Comparison of ENCODE assay signal across 14 mouse cellular contexts in genomic region chr3:110789009-110789586, GRCm38 (mm10).
DNase-seq lines count a peak whose midpoint lies in the region; ATAC-seq and TF ChIP-seq lines count a peak whose summit lies in the region.
"Had no signal": no experiment of that assay in that cellular context is flagged by ENCODE, and none has a peak within 500 bp of the region (broad histone marks: within the 10 kb centered on the region; RNA-seq: fewer than 3 reads in every experiment).

No protein-coding gene starts in this region.

- ATAC-seq in heart, embryonic 15.5 days (replicated peaks; ENCODE audit: insufficient number of reproducible peaks, insufficient read depth, low FRiP score, low read depth): peak; percentile 69
- ATAC-seq in hindbrain, embryonic 13.5 days (ENCODE audit: low FRiP score): peak; percentile 61; the same call in 1 of the 2 replicates
- ATAC-seq in midbrain, postnatal 0 days (ENCODE audit: low FRiP score): 0 out of 2 replicates have a peak, but pooled peaks have one; percentile 49

- 22% methylated on average over 4 of the region's 4 CpGs for WGBS in heart, embryonic 15.5 days
- 42% methylated on average over 4 of the region's 4 CpGs for WGBS in hindbrain, embryonic 13.5 days
- whole genome bisulfite sequencing in midbrain, postnatal 0 days: 28% methylated on average over 4 of the region's 4 CpGs

- no peaks in the 10 kb centered on the region for H3K27me3 ChIP-seq in heart, embryonic 15.5 days
- no peaks in the 10 kb centered on the region for H3K27me3 ChIP-seq in hindbrain, embryonic 13.5 days
- H3K27me3 ChIP-seq in midbrain, postnatal 0 days (ENCODE audit: insufficient read depth, low read length): no peaks in the 10 kb centered on the region
- H3K27me3 ChIP-seq: embryonic facial prominence, embryonic 15.5 days had no signal

- no peaks in the 10 kb centered on the region for H3K36me3 ChIP-seq in heart, embryonic 15.5 days
- no peaks in the 10 kb centered on the region for H3K36me3 ChIP-seq in hindbrain, embryonic 13.5 days
- H3K36me3 ChIP-seq in midbrain, postnatal 0 days (ENCODE audit: insufficient read depth, low read length): no peaks in the 10 kb centered on the region
- H3K36me3 ChIP-seq: embryonic facial prominence, embryonic 15.5 days had no signal

- H3K27ac ChIP-seq in heart, embryonic 15.5 days: peak overlapping the region; percentile 12; the same call in 1 of the 2 replicates
- H3K27ac ChIP-seq in hindbrain, embryonic 13.5 days: 0 out of 2 replicates have a peak overlapping the region, but pooled peaks have one; percentile 35
- no peak overlapping the region for H3K27ac ChIP-seq in midbrain, postnatal 0 days (ENCODE audit: low read depth, low read length)
- H3K27ac ChIP-seq: embryonic facial prominence, embryonic 15.5 days; layer of hippocampus, adult 2 months had no signal

- no peak overlapping the region for H3K4me3 ChIP-seq in heart, embryonic 15.5 days
- H3K4me3 ChIP-seq in hindbrain, embryonic 13.5 days: no peak overlapping the region
- no peak overlapping the region for H3K4me3 ChIP-seq in midbrain, postnatal 0 days (ENCODE audit: low read depth, low read length)
- H3K4me3 ChIP-seq: embryonic facial prominence, embryonic 15.5 days; layer of hippocampus, adult 2 months had no signal

- H3K4me1 ChIP-seq in heart, embryonic 15.5 days (replicated peaks): 0 out of 2 replicates have a peak, but pooled peaks cover 3% of the 10 kb centered on the region
- peaks cover 7% of the 10 kb centered on the region; the same call in 1 of the 2 replicates for H3K4me1 ChIP-seq in hindbrain, embryonic 13.5 days (replicated peaks)
- 0 out of 2 replicates have a peak, but pooled peaks cover 4% of the 10 kb centered on the region for H3K4me1 ChIP-seq in midbrain, postnatal 0 days (ENCODE audit: insufficient read depth, low read length)
- H3K4me1 ChIP-seq: embryonic facial prominence, embryonic 15.5 days had no signal

- intact Hi-C loops in heart, postnatal 10 days (cut with DNase I): no loop called here

- no peak overlapping the region for H3K4me2 ChIP-seq in heart, embryonic 15.5 days
- H3K4me2 ChIP-seq in hindbrain, embryonic 13.5 days: no peak overlapping the region
- no peak overlapping the region for H3K4me2 ChIP-seq in midbrain, postnatal 0 days (ENCODE audit: low read depth, low read length, poor library complexity, severe bottlenecking)
- H3K4me2 ChIP-seq: embryonic facial prominence, embryonic 15.5 days; lung, embryonic 14.5 days had no signal

- H3K9me3 ChIP-seq in heart, embryonic 15.5 days (replicated peaks): no peaks in the 10 kb centered on the region
- no peaks in the 10 kb centered on the region for H3K9me3 ChIP-seq in hindbrain, embryonic 13.5 days
- H3K9me3 ChIP-seq in midbrain, postnatal 0 days (ENCODE audit: low read length): no peaks in the 10 kb centered on the region
- H3K9me3 ChIP-seq: embryonic facial prominence, embryonic 15.5 days had no signal

- no peak for TF ChIP-seq CTCF in midbrain, postnatal 0 days (IDR thresholded peaks at IDR 0.05)

- DNase-seq in heart, postnatal 10 days: no peak
- DNase-seq in embryo, embryonic 11 days: peak; percentile 10
- peak; percentile 15 for DNase-seq in midbrain, postnatal 0 days (ENCODE audit: low spot score)
- DNase-seq in ovary, postnatal 10 days (ENCODE audit: low spot score): no peak
- DNase-seq in cerebellum, adult 9-11 months: no peak
- DNase-seq: cerebellum, adult 8-10 months; kidney, adult 8-10 months; liver; lung, embryonic 14.5 days; thymus, postnatal 36 days had no signal

- no peak overlapping the region for H3K9ac ChIP-seq in heart, embryonic 15.5 days
- H3K9ac ChIP-seq in hindbrain, embryonic 13.5 days: no peak overlapping the region
- no peak overlapping the region for H3K9ac ChIP-seq in midbrain, postnatal 0 days (replicated peaks; ENCODE audit: low read length, poor library complexity, severe bottlenecking)
- H3K9ac ChIP-seq: embryonic facial prominence, embryonic 15.5 days; lung, embryonic 14.5 days had no signal

Comparison
In these comparisons a context has a peak if more than half of its experiments do, and no peak if none do; other contexts are left out.
1. DNase-seq: peak in embryo, embryonic 11 days (single experiment) and midbrain, postnatal 0 days (single experiment); none in heart, postnatal 10 days (0 of 2), ovary, postnatal 10 days (single experiment) and cerebellum, adult 9-11 months (single experiment).
2. Peak in every context shown above with its lines, with median percentiles within 50 percentile points of each other: ATAC-seq.